28 mouse cellular contexts compared by ENCODE assay signal in genomic region chr6:133976854-133977253, GRCm38 (mm10). TPM values are rescaled to one million over a fixed set of nuclear protein-coding genes. Genes with fewer than 3 reads are reported as not detected.
A peak's percentile ranks its signal among the peaks of the same experiment; 100 is the strongest.
DNase-seq lines count a peak whose midpoint lies in the region; ATAC-seq and TF ChIP-seq lines count a peak whose summit lies in the region.
"Had no signal": no experiment of that assay in that cellular context is flagged by ENCODE, and none has a peak within 500 bp of the region (broad histone marks: within the 10 kb centered on the region; RNA-seq: fewer than 3 reads in every experiment).

No protein-coding gene starts in this region.

- no peak overlapping the region for H3K27ac ChIP-seq in hindbrain, embryonic 13.5 days
- no peak overlapping the region for H3K27ac ChIP-seq in hindbrain, embryonic 12.5 days
- H3K27ac ChIP-seq in kidney, embryonic 16.5 days (ENCODE audit: low read length): no peak overlapping the region
- no peak overlapping the region for H3K27ac ChIP-seq in kidney, adult 2 months (ENCODE audit: insufficient read depth, low read depth, low read length)
- H3K27ac ChIP-seq in midbrain, embryonic 16.5 days (ENCODE audit: low read length): no peak overlapping the region
- H3K27ac ChIP-seq in midbrain, embryonic 11.5 days (ENCODE audit: low read depth, low read length): no peak overlapping the region
- H3K27ac ChIP-seq in midbrain, postnatal 0 days (ENCODE audit: low read depth, low read length): no peak overlapping the region
- H3K27ac ChIP-seq: gastrocnemius, adult 2 months; heart, adult 2 months; heart, embryonic 15.5 days; hindbrain, embryonic 14.5 days; intestine, embryonic 15.5 days; layer of hippocampus, adult 2 months; limb, embryonic 13.5 days; lung, embryonic 15.5 days; midbrain, embryonic 12.5 days had no signal

- no peaks in the 10 kb centered on the region for H3K27me3 ChIP-seq in hindbrain, embryonic 13.5 days
- no peaks in the 10 kb centered on the region for H3K27me3 ChIP-seq in hindbrain, embryonic 12.5 days
- H3K27me3 ChIP-seq in kidney, embryonic 16.5 days (ENCODE audit: insufficient read depth, low read length): 0 out of 2 replicates have a peak, but pooled peaks cover 2% of the 10 kb centered on the region
- H3K27me3 ChIP-seq in kidney, adult 2 months (replicated peaks; ENCODE audit: control insufficient read depth, insufficient read depth, low read length): no peaks in the 10 kb centered on the region
- no peaks in the 10 kb centered on the region for H3K27me3 ChIP-seq in midbrain, embryonic 16.5 days (ENCODE audit: control insufficient read depth, insufficient read depth, low read depth, low read length)
- no peaks in the 10 kb centered on the region for H3K27me3 ChIP-seq in midbrain, embryonic 11.5 days (ENCODE audit: control insufficient read depth, insufficient read depth, low read length)
- no peaks in the 10 kb centered on the region for H3K27me3 ChIP-seq in midbrain, postnatal 0 days (ENCODE audit: insufficient read depth, low read length)
- H3K27me3 ChIP-seq: heart, embryonic 15.5 days; intestine, embryonic 15.5 days; limb, embryonic 13.5 days; lung, embryonic 15.5 days; midbrain, embryonic 12.5 days had no signal

- H3K4me2 ChIP-seq in hindbrain, embryonic 13.5 days: no peak overlapping the region
- H3K4me2 ChIP-seq in hindbrain, embryonic 12.5 days (replicated peaks): no peak overlapping the region
- no peak overlapping the region for H3K4me2 ChIP-seq in kidney, embryonic 16.5 days (replicated peaks; ENCODE audit: low read depth, low read length)
- no peak overlapping the region for H3K4me2 ChIP-seq in midbrain, embryonic 16.5 days (ENCODE audit: low read length)
- no peak overlapping the region for H3K4me2 ChIP-seq in midbrain, embryonic 11.5 days
- no peak overlapping the region for H3K4me2 ChIP-seq in midbrain, postnatal 0 days (ENCODE audit: low read depth, low read length, poor library complexity, severe bottlenecking)
- H3K4me2 ChIP-seq: heart, embryonic 15.5 days; hindbrain, embryonic 14.5 days; intestine, embryonic 15.5 days; limb, embryonic 13.5 days; liver, embryonic 11.5 days; lung, embryonic 15.5 days; midbrain, embryonic 12.5 days had no signal

- 0 out of 2 replicates have a peak overlapping the region, but pooled peaks have one; percentile 19 for H3K9ac ChIP-seq in hindbrain, embryonic 13.5 days
- no peak overlapping the region for H3K9ac ChIP-seq in hindbrain, embryonic 12.5 days
- H3K9ac ChIP-seq in kidney, embryonic 16.5 days (replicated peaks; ENCODE audit: low read length): no peak overlapping the region
- no peak overlapping the region for H3K9ac ChIP-seq in midbrain, embryonic 16.5 days (ENCODE audit: low read depth, low read length)
- no peak overlapping the region for H3K9ac ChIP-seq in midbrain, embryonic 11.5 days (ENCODE audit: low read length)
- H3K9ac ChIP-seq in midbrain, postnatal 0 days (replicated peaks; ENCODE audit: low read length, poor library complexity, severe bottlenecking): no peak overlapping the region
- H3K9ac ChIP-seq: heart, embryonic 15.5 days; hindbrain, embryonic 14.5 days; intestine, embryonic 15.5 days; limb, embryonic 13.5 days; lung, embryonic 15.5 days; midbrain, embryonic 12.5 days had no signal

- DNase-seq in kidney, adult 2 months: no peak
- DNase-seq in midbrain, embryonic 11.5 days (ENCODE audit: low spot score, missing footprints): no peak
- no peak for DNase-seq in midbrain, postnatal 0 days (ENCODE audit: low spot score)
- DNase-seq in adrenal gland, postnatal 25 days: no peak
- DNase-seq: cerebellum, adult 2 months; cerebellum, postnatal 14 days; gastrocnemius, adult 2 months; gastrocnemius, postnatal 36 days; heart, adult 2 months; kidney, postnatal 25 days; right cerebral cortex, adult 18-20 months; spleen, adult 18-20 months; thymus, postnatal 25 days had no signal

- no peaks in the 10 kb centered on the region for H3K9me3 ChIP-seq in hindbrain, embryonic 13.5 days
- H3K9me3 ChIP-seq in hindbrain, embryonic 12.5 days (replicated peaks): no peaks in the 10 kb centered on the region
- no peaks in the 10 kb centered on the region for H3K9me3 ChIP-seq in kidney, embryonic 16.5 days (ENCODE audit: low read length)
- no peaks in the 10 kb centered on the region for H3K9me3 ChIP-seq in midbrain, embryonic 16.5 days (replicated peaks; ENCODE audit: control insufficient read depth, low read length, poor library complexity, severe bottlenecking)
- no peaks in the 10 kb centered on the region for H3K9me3 ChIP-seq in midbrain, embryonic 11.5 days (ENCODE audit: control insufficient read depth, low read length)
- H3K9me3 ChIP-seq in midbrain, postnatal 0 days (ENCODE audit: low read length): no peaks in the 10 kb centered on the region
- H3K9me3 ChIP-seq: heart, embryonic 15.5 days; intestine, embryonic 15.5 days; limb, embryonic 13.5 days; lung, embryonic 15.5 days; midbrain, embryonic 12.5 days had no signal

- no peaks in the 10 kb centered on the region for H3K36me3 ChIP-seq in hindbrain, embryonic 13.5 days
- no peaks in the 10 kb centered on the region for H3K36me3 ChIP-seq in hindbrain, embryonic 12.5 days
- H3K36me3 ChIP-seq in kidney, embryonic 16.5 days (ENCODE audit: insufficient read depth, low read length): no peaks in the 10 kb centered on the region
- H3K36me3 ChIP-seq in kidney, adult 2 months (ENCODE audit: control insufficient read depth, insufficient read depth, low read length): no peaks in the 10 kb centered on the region
- H3K36me3 ChIP-seq in midbrain, embryonic 16.5 days (ENCODE audit: control insufficient read depth, insufficient read depth, low read length): no peaks in the 10 kb centered on the region
- no peaks in the 10 kb centered on the region for H3K36me3 ChIP-seq in midbrain, embryonic 11.5 days (ENCODE audit: control insufficient read depth, insufficient read depth, low read length)
- H3K36me3 ChIP-seq in midbrain, postnatal 0 days (ENCODE audit: insufficient read depth, low read length): no peaks in the 10 kb centered on the region
- H3K36me3 ChIP-seq: heart, embryonic 15.5 days; intestine, embryonic 15.5 days; limb, embryonic 13.5 days; lung, embryonic 15.5 days; midbrain, embryonic 12.5 days had no signal

- no peak for TF ChIP-seq CTCF in kidney, adult 2 months (conservative IDR thresholded peaks at IDR 0.05; ENCODE audit: insufficient read depth, insufficient read length, low read depth, low read length)
- no peak for TF ChIP-seq CTCF in midbrain, postnatal 0 days (IDR thresholded peaks at IDR 0.05)

- 61% methylated on average over 6 of the region's 6 CpGs for WGBS in hindbrain, embryonic 13.5 days
- WGBS in hindbrain, embryonic 12.5 days: 66% methylated on average over 6 of the region's 6 CpGs
- 19% methylated on average over 6 of the region's 6 CpGs for WGBS in kidney, embryonic 16.5 days
- WGBS in kidney, adult 2 months: 52% methylated on average over 6 of the region's 6 CpGs
- WGBS in midbrain, embryonic 16.5 days: 56% methylated on average over 6 of the region's 6 CpGs
- WGBS in midbrain, embryonic 11.5 days: 68% methylated on average over 6 of the region's 6 CpGs
- 54% methylated on average over 6 of the region's 6 CpGs for whole genome bisulfite sequencing in midbrain, postnatal 0 days

- H3K4me3 ChIP-seq in hindbrain, embryonic 13.5 days: no peak overlapping the region
- H3K4me3 ChIP-seq in hindbrain, embryonic 12.5 days: no peak overlapping the region
- no peak overlapping the region for H3K4me3 ChIP-seq in kidney, embryonic 16.5 days (ENCODE audit: low read length)
- H3K4me3 ChIP-seq in kidney, adult 2 months (ENCODE audit: insufficient read depth, low read depth, low read length): no peak overlapping the region
- no peak overlapping the region for H3K4me3 ChIP-seq in midbrain, embryonic 16.5 days (ENCODE audit: low read depth, low read length)
- no peak overlapping the region for H3K4me3 ChIP-seq in midbrain, embryonic 11.5 days (ENCODE audit: low read depth, low read length)
- H3K4me3 ChIP-seq in midbrain, postnatal 0 days (ENCODE audit: low read depth, low read length): no peak overlapping the region
- H3K4me3 ChIP-seq: erythroblast, embryonic 14.5 days; gastrocnemius, adult 2 months; heart, adult 2 months; heart, embryonic 15.5 days; intestine, embryonic 15.5 days; layer of hippocampus, adult 2 months; limb, embryonic 13.5 days; lung, embryonic 15.5 days; midbrain, embryonic 12.5 days; myocyte had no signal

- H3K4me1 ChIP-seq in hindbrain, embryonic 13.5 days (replicated peaks): no peaks in the 10 kb centered on the region
- H3K4me1 ChIP-seq in hindbrain, embryonic 12.5 days: no peaks in the 10 kb centered on the region
- peaks cover 7% of the 10 kb centered on the region for H3K4me1 ChIP-seq in kidney, embryonic 16.5 days (ENCODE audit: insufficient read depth, low read length)
- no peaks in the 10 kb centered on the region for H3K4me1 ChIP-seq in kidney, adult 2 months (ENCODE audit: control insufficient read depth, insufficient read depth, low read length)
- H3K4me1 ChIP-seq in midbrain, embryonic 16.5 days (ENCODE audit: control insufficient read depth, insufficient read depth, low read length): no peaks in the 10 kb centered on the region
- H3K4me1 ChIP-seq in midbrain, embryonic 11.5 days (ENCODE audit: control insufficient read depth, insufficient read depth, low read length): no peaks in the 10 kb centered on the region
- no peaks in the 10 kb centered on the region for H3K4me1 ChIP-seq in midbrain, postnatal 0 days (ENCODE audit: insufficient read depth, low read length)
- H3K4me1 ChIP-seq: heart, embryonic 15.5 days; intestine, embryonic 15.5 days; limb, embryonic 13.5 days; lung, embryonic 15.5 days; midbrain, embryonic 12.5 days had no signal

- no peak for TF ChIP-seq POLR2A in kidney, adult 2 months (IDR thresholded peaks at IDR 0.05; ENCODE audit: low read depth, low read length)

- no peak for ATAC-seq in hindbrain, embryonic 13.5 days (ENCODE audit: low FRiP score)
- ATAC-seq in hindbrain, embryonic 12.5 days (ENCODE audit: low FRiP score): no peak
- ATAC-seq in kidney, embryonic 16.5 days (ENCODE audit: low FRiP score, low TSS enrichment): peak; percentile 86; the same call in 1 of the 2 replicates
- peak; percentile 25; the same call in 1 of the 2 replicates for ATAC-seq in midbrain, embryonic 16.5 days
- no peak for ATAC-seq in midbrain, embryonic 11.5 days (ENCODE audit: low FRiP score)
- ATAC-seq in midbrain, postnatal 0 days (ENCODE audit: low FRiP score): 0 out of 2 replicates have a peak, but pooled peaks have one; percentile 23
- ATAC-seq: forebrain, embryonic 16.5 days; intestine, embryonic 15.5 days had no signal

RNA-seq across cellular contexts. Expression of gene Etv6, which starts 58.6 kb away (rescaled TPM):
- 5.9 and 6.4 TPM in 2 replicates for polyA plus RNA-seq in hindbrain, embryonic 13.5 days (2015; fragmentation: Nextera tagmentation; extraction: Ambion mirVana)
- polyA plus RNA-seq in hindbrain, embryonic 12.5 days (2016; fragmentation: Nextera tagmentation; extraction: Ambion mirVana): 11.7 and 13.1 TPM in 2 replicates
- polyA plus RNA-seq in kidney, embryonic 16.5 days (2015; fragmentation: Nextera tagmentation; extraction: Ambion mirVana): 12.6 and 13.5 TPM in 2 replicates
- polyA plus RNA-seq in kidney, adult 2 months (2012; rRNA removed): 16.3 and 22.6 TPM in 2 replicates
- polyA plus RNA-seq in midbrain, embryonic 16.5 days (2015; fragmentation: Nextera tagmentation; extraction: Ambion mirVana): 3.4 and 3.9 TPM in 2 replicates
- polyA plus RNA-seq in midbrain, embryonic 11.5 days (2014; fragmentation: Nextera tagmentation; extraction: Ambion mirVana): 14.0 and 15.1 TPM in 2 replicates
- total RNA-seq in midbrain, postnatal 0 days (2014; rRNA removed): 7.2 and 9.3 TPM in 2 replicates
- polyA plus RNA-seq in midbrain, postnatal 0 days (2015; fragmentation: Nextera tagmentation; extraction: Ambion mirVana): 2.0 and 2.9 TPM in 2 replicates
- total RNA-seq in adrenal gland, postnatal 25 days (2021): 40.9 and 66.0 TPM in 2 replicates

Comparison
In these comparisons a context has a peak if more than half of its experiments do, and no peak if none do; other contexts are left out.
1. ATAC-seq: peak in kidney, embryonic 16.5 days (single experiment), midbrain, embryonic 16.5 days (single experiment) and midbrain, postnatal 0 days (single experiment); none in hindbrain, embryonic 13.5 days (single experiment), hindbrain, embryonic 12.5 days (single experiment) and midbrain, embryonic 11.5 days (single experiment).